Mouse (Mus musculus) CH12.LX (cell line): ENCODE results near the gene Plcl2. TPM values are rescaled to one million over a fixed set of nuclear protein-coding genes. Genes with fewer than 3 reads are reported as not detected.

Source experiments
- DNase-seq: peaks from one replicate; pipeline ENCODE4 v3.0.0-alpha.2; 2013; ENCODE audit errors: extremely low read depth
- H3K27ac ChIP-seq: 2 replicates; pipeline ENCODE4 v1.5.1; 2012; ENCODE audit warnings: low read depth, mild to moderate bottlenecking, control low read depth, moderate library complexity; ENCODE audit not compliant: insufficient read depth
- H3K27me3 ChIP-seq: replicated peaks from 2 replicates; pipeline ENCODE3; 2012; ENCODE audit warnings: inconsistent platforms
- H3K36me3 ChIP-seq, 2 experiments: replicated peaks in 1 of 2; 2 replicates each; pipeline versions ENCODE3 to v1.6.1; 2012; ENCODE audit warnings: inconsistent platforms in 1 of 2, low read length in 1 of 2, mild to moderate bottlenecking in 1 of 2, mixed read lengths in 1 of 2, moderate library complexity in 1 of 2; ENCODE audit not compliant: control insufficient read depth in 1 of 2, insufficient read depth in 1 of 2
- H3K4me1 ChIP-seq, 2 experiments: 2 replicates each; pipeline ENCODE4 v1.6.1; 2012; ENCODE audit warnings: inconsistent platforms in 1 of 2, moderate library complexity in 1 of 2; ENCODE audit not compliant: insufficient read depth in 2 of 2, control insufficient read depth in 1 of 2
- H3K4me2 ChIP-seq: 2 replicates; pipeline ENCODE4 v1.6.1; 2012; ENCODE audit warnings: low read depth, mild to moderate bottlenecking, control low read depth; ENCODE audit not compliant: poor library complexity, insufficient read depth, severe bottlenecking
- H3K4me3 ChIP-seq, 3 experiments: fragments of 150-350 bp in 1 of 3; sonication (generic) in 1 of 3; replicated peaks in 1 of 3; 2 replicates each; pipeline versions ENCODE3 to v1.5.1; 2011 to 2012; ENCODE audit warnings: low read depth in 2 of 3, low read length in 2 of 3, mild to moderate bottlenecking in 2 of 3, moderate library complexity in 2 of 3, control low read depth in 1 of 3, improper control_type of control experiment in 1 of 3, inconsistent platforms in 1 of 3, mixed read lengths in 1 of 3; ENCODE audit not compliant: poor library complexity in 1 of 3
- H3K79me2 ChIP-seq: replicated peaks from 2 replicates; pipeline ENCODE4 v1.6.1; 2012; ENCODE audit warnings: mild to moderate bottlenecking, moderate library complexity; ENCODE audit not compliant: control insufficient read depth, poor library complexity, insufficient read depth, severe bottlenecking; ENCODE audit errors: extremely low read depth
- H3K9ac ChIP-seq: 2 replicates; pipeline ENCODE4 v1.6.1; 2012; ENCODE audit warnings: low read depth, mild to moderate bottlenecking, control low read depth, moderate library complexity; ENCODE audit not compliant: insufficient read depth
- H3K9me3 ChIP-seq: replicated peaks from 2 replicates; pipeline ENCODE3; 2012; ENCODE audit warnings: low read length, inconsistent platforms, mixed read lengths
- BHLHE40 ChIP-seq: IDR thresholded peaks from 2 replicates; pipeline ENCODE4 v1.6.1; 2011; ENCODE audit warnings: mild to moderate bottlenecking, low read depth, low read length, improper control_type of control experiment
- CHD2 ChIP-seq: IDR thresholded peaks from 2 replicates; pipeline ENCODE4 v1.6.1; 2011; ENCODE audit warnings: low read length, improper control_type of control experiment
- E2F4 ChIP-seq: IDR thresholded peaks from 2 replicates; pipeline ENCODE4 v1.6.1; 2011; ENCODE audit warnings: low read depth, low read length, improper control_type of control experiment; ENCODE audit not compliant: insufficient replicate concordance
- ELF1 ChIP-seq: IDR thresholded peaks from 2 replicates; pipeline ENCODE4 v1.6.1; 2014; ENCODE audit warnings: low read depth, mild to moderate bottlenecking, inconsistent platforms, low read length, improper control_type of control experiment
- EP300 ChIP-seq: IDR thresholded peaks from 2 replicates; pipeline ENCODE4 v1.6.1; 2011; ENCODE audit warnings: low read length, improper control_type of control experiment
- IRF4 ChIP-seq: IDR thresholded peaks from 2 replicates; pipeline ENCODE4 v1.6.1; 2014; ENCODE audit warnings: low read depth, mild to moderate bottlenecking, inconsistent platforms, low read length, improper control_type of control experiment
- JUND ChIP-seq: conservative IDR thresholded peaks from 2 replicates; pipeline ENCODE4 v1.6.1; 2011; ENCODE audit warnings: low read depth, low read length, improper control_type of control experiment
- MAFK ChIP-seq: IDR thresholded peaks from 2 replicates; pipeline ENCODE4 v1.6.1; 2011; ENCODE audit warnings: low read length, improper control_type of control experiment; ENCODE audit not compliant: insufficient replicate concordance
- MAX ChIP-seq: IDR thresholded peaks from 2 replicates; pipeline ENCODE4 v1.6.1; 2011; ENCODE audit warnings: low read length, improper control_type of control experiment
- MEF2A ChIP-seq: IDR thresholded peaks from 2 replicates; pipeline ENCODE4 v1.6.1; 2014; ENCODE audit warnings: low read depth, mild to moderate bottlenecking, inconsistent platforms, low read length, improper control_type of control experiment, borderline replicate concordance
- MXI1 ChIP-seq: IDR thresholded peaks from 2 replicates; pipeline ENCODE4 v1.6.1; 2011; ENCODE audit warnings: mild to moderate bottlenecking, low read depth, low read length, improper control_type of control experiment
- MYC ChIP-seq: IDR thresholded peaks from 2 replicates; pipeline ENCODE4 v1.6.1; 2011; ENCODE audit warnings: low read depth, mild to moderate bottlenecking, improper control_type of control experiment, low read length
- NELFE ChIP-seq: IDR thresholded peaks from 2 replicates; pipeline ENCODE4 v1.6.1; 2011; ENCODE audit warnings: low read depth, low read length, improper control_type of control experiment
- PAX5 ChIP-seq: IDR thresholded peaks from 2 replicates; pipeline ENCODE4 v1.6.1; 2012; ENCODE audit warnings: low read length, inconsistent platforms, mixed read lengths
- POLR2A ChIP-seq: IDR thresholded peaks from 2 replicates; pipeline ENCODE4 v1.6.1; 2011; ENCODE audit warnings: low read depth, mild to moderate bottlenecking, improper control_type of control experiment, low read length
- RAD21 ChIP-seq: IDR thresholded peaks from 2 replicates; pipeline ENCODE4 v1.6.1; 2011; ENCODE audit warnings: low read depth, mild to moderate bottlenecking, low read length, improper control_type of control experiment, moderate library complexity
- RCOR1 ChIP-seq: conservative IDR thresholded peaks from 2 replicates; pipeline ENCODE4 v1.6.1; 2012; ENCODE audit warnings: low read depth, mild to moderate bottlenecking, inconsistent platforms, low read length, improper control_type of control experiment
- SIN3A ChIP-seq: IDR thresholded peaks from 2 replicates; pipeline ENCODE4 v1.6.1; 2012; ENCODE audit warnings: low read length, improper control_type of control experiment, inconsistent platforms
- SMC3 ChIP-seq: IDR thresholded peaks from 2 replicates; pipeline ENCODE4 v1.6.1; 2011; ENCODE audit warnings: low read depth, low read length, improper control_type of control experiment
- UBTF ChIP-seq: IDR thresholded peaks from 2 replicates; pipeline ENCODE4 v1.6.1; 2012; ENCODE audit warnings: low read depth, mild to moderate bottlenecking, inconsistent platforms, low read length, improper control_type of control experiment, moderate library complexity
- USF1 ChIP-seq: IDR thresholded peaks from 2 replicates; pipeline ENCODE4 v1.6.1; 2014; ENCODE audit warnings: low read depth, mild to moderate bottlenecking, inconsistent platforms, low read length, improper control_type of control experiment
- ZNF384 ChIP-seq: IDR thresholded peaks from 2 replicates; pipeline ENCODE4 v1.6.1; 2012; ENCODE audit warnings: low read depth, low read length, improper control_type of control experiment, inconsistent platforms
- dilution Hi-C: fragments of 300-500 bp; cut with MboI; formaldehyde crosslinking; loops from 2 replicates; pipeline ENCODE4 v1.14.3; 2020; ENCODE audit warnings: low sequenced_read_pairs; ENCODE audit not compliant: extremely low pct_unique_long_range_greater_than_20kb, extremely low pct_ligation_motif_present
- in situ Hi-C: fragments of 300-500 bp; cut with MboI; formaldehyde crosslinking; loops from 3 replicates; pipeline ENCODE4 v1.14.3; 2019; ENCODE audit warnings: low sequenced_read_pairs, low pct_ligation_motif_present, low pct_unique_long_range_greater_than_20kb, mixed read lengths
- polyA plus RNA-seq: library from polyadenylated mRNA; unstranded; fragments of >175 nt; gene quantifications from 2 replicates; pipeline ENCODE4 v1.2.1, GENCODE M21; 2012; ENCODE audit warnings: low read depth; ENCODE audit not compliant: insufficient read length
- total RNA-seq, 2 experiments: library from RNA; depleted of rRNA; stranded (reverse); fragments of 300-350 nt in 1 of 2; fragments of >200 nt in 1 of 2; gene quantifications; 2 replicates each; pipeline ENCODE4 v1.2.3; 2012 to 2014

Gene Plcl2
- total and polyA plus RNA-seq, 3 experiments, result 9.0 to 16.6 (median 12.7) TPM

DNA sequence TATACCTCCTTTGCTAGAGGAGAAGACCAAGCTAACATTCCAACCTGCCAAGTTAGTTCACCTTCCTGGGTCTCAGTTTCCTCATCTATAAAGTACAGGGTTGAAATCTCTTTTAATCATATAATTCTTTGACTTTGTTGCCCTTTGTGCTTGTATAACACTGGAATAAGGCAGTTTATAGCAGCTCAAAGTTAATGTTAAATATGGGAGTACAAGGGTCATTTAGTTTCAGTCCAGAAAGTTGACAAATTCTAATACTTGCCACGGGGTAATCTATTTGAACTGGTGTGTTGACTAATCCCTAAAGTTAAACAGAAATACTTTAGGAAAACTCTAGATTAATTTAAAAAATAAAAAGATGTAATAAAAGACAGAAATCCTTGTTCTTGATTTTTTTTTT, 35.7 kb downstream of the Plcl2 start:
- peaks cover 0 to 4% of the 10 kb centered on the region in 2 experiments; a peak in 2 of 4 replicates for H3K4me1 ChIP-seq
- dilution Hi-C loops (no loop called here), in situ Hi-C loops (no loop called here)
- TF ChIP-seq RCOR1 (no peak), USF1 (no peak), ZNF384 (no peak), JUND (no peak), PAX5 (no peak), RAD21 (no peak), MXI1 (no peak), ELF1 (no peak), SIN3A (no peak), MAFK (no peak), CHD2 (no peak)
- H3K9me3 ChIP-seq, result peaks cover 9% of the 10 kb centered on the region
- peaks cover 2 to 5% of the 10 kb centered on the region in 2 experiments for H3K36me3 ChIP-seq
- H3K79me2 ChIP-seq, result no peaks in the 10 kb centered on the region; the same call in 1 of the 2 replicates
- no peak overlapping the region for H3K9ac ChIP-seq
- no peaks in the 10 kb centered on the region for H3K27me3 ChIP-seq
- H3K4me2 ChIP-seq, result no peak overlapping the region
- H3K27ac ChIP-seq, result no peak overlapping the region
- H3K4me3 ChIP-seq, result no peak overlapping the region
- DNase-seq, result no peak

DNA sequence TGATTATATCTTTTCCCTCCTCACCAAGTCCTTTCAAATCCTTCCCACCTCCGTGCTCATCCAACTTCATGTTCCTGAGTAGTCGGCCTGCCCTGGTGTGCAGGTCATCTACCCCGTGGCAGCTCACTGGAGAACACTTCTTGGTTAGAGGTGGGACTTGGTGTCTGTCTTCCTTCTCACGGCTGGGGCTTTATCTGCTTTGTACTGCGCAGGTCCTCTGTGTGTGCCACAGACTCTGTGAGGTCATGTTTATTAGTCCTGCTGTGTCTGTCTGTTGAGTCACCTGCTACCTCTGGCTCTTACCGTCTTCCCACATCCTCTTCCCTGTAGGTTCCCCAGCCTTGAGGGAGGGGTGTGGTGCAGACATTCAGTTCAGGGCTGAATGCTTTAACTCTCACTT, 36.1 kb downstream of the Plcl2 start:
- DNase-seq, result no peak
- Histone ChIP-seq H3K9ac (no peak overlapping the region), H3K27ac (no peak overlapping the region), H3K79me2 (no peaks in the 10 kb centered on the region; the same call in 1 of the 2 replicates), H3K4me2 (no peak overlapping the region), H3K9me3 (peaks cover 9% of the 10 kb centered on the region), H3K4me1 (peaks cover 0 to 4% of the 10 kb centered on the region in 2 experiments; a peak in 2 of 4 replicates), H3K36me3 (peaks cover 6 to 9% of the 10 kb centered on the region in 2 experiments), H3K27me3 (no peaks in the 10 kb centered on the region), H3K4me3 (no peak overlapping the region)
- TF ChIP-seq ELF1 (no peak), USF1 (no peak), SIN3A (no peak), UBTF (no peak), IRF4 (no peak), EP300 (no peak), BHLHE40 (no peak), MEF2A (no peak), E2F4 (no peak), MAX (no peak), POLR2A (no peak), MYC (no peak), SMC3 (no peak), NELFE (no peak)
- dilution Hi-C loops (no loop called here), in situ Hi-C loops (no loop called here)
